Mouse (Mus musculus) gastrocnemius, postnatal 4 days (tissue): ENCODE data around the gene Ncbp3. TPM values are rescaled to one million over a fixed set of nuclear protein-coding genes. Genes with fewer than 3 reads are reported as not detected.

Source experiments
- DNase-seq, 2 experiments: peaks; one replicate each; pipeline ENCODE4 v3.0.0; 2021 to 2022; ENCODE audit warnings: low spot score in 2 of 2, mixed read lengths in 2 of 2
- total RNA-seq, 2 experiments: library from RNA; stranded (reverse); gene quantifications; 2 replicates each; pipeline ENCODE4 v1.2.3; 2021

The Ncbp3 gene
- total RNA-seq, 2 experiments from 2014 or later, result 8.6 to 10.0 TPM

GRCm38 (mm10) chr11:73026961-73027360 is 20.6 kb upstream of the Ncbp3 start:
- DNase-seq, result no peak

GRCm38 (mm10) chr11:73030821-73031498 is 16.6 kb upstream of the Ncbp3 start:
- peak; percentile 66 to 83 for DNase-seq

GRCm38 (mm10) chr11:73031536-73031935 is 16.0 kb upstream of the Ncbp3 start:
- DNase-seq, result peak in 1 of 2 experiments; percentile 33

GRCm38 (mm10) chr11:73036077-73036476 is 11.5 kb upstream of the Ncbp3 start:
- no peak for DNase-seq

GRCm38 (mm10) chr11:73036889-73037288 is 10.7 kb upstream of the Ncbp3 start:
- DNase-seq, result peak in 1 of 2 experiments; percentile 24

GRCm38 (mm10) chr11:73037691-73038090 is 9.9 kb upstream of the Ncbp3 start:
- DNase-seq, result no peak

- peak in 1 of 2 experiments; percentile 75 for DNase-seq
Measured at GRCm38 (mm10) chr11:73039102-73039799, 8.3 kb upstream of the Ncbp3 start.

GRCm38 (mm10) chr11:73044229-73044755 is 3.3 kb upstream of the Ncbp3 start:
- DNase-seq, result no peak

- DNase-seq, result no peak
Measured at GRCm38 (mm10) chr11:73044789-73045188, 2.8 kb upstream of the Ncbp3 start.

GRCm38 (mm10) chr11:73048030-73048876 is 670 bp downstream of the Ncbp3 start:
- DNase-seq, result peak in 1 of 2 experiments; percentile 67

GRCm38 (mm10) chr11:73049335-73049734 is 1.8 kb downstream of the Ncbp3 start:
- DNase-seq, result peak; percentile 60 to 78

GRCm38 (mm10) chr11:73052795-73053194 is 5.2 kb downstream of the Ncbp3 start:
- DNase-seq, result no peak

- no peak for DNase-seq
Measured at GRCm38 (mm10) chr11:73057701-73058100, 10.1 kb downstream of the Ncbp3 start.

GRCm38 (mm10) chr11:73059630-73060029 is 12.0 kb downstream of the Ncbp3 start:
- no peak for DNase-seq

- DNase-seq, result no peak
Measured at GRCm38 (mm10) chr11:73061413-73061812, 13.8 kb downstream of the Ncbp3 start.

GRCm38 (mm10) chr11:73071839-73072238 is 24.3 kb downstream of the Ncbp3 start:
- no peak for DNase-seq

GRCm38 (mm10) chr11:73076295-73076694 is 28.7 kb downstream of the Ncbp3 start:
- DNase-seq, result no peak

- DNase-seq, result no peak
Measured at GRCm38 (mm10) chr11:73076733-73077132, 29.1 kb downstream of the Ncbp3 start.

GRCm38 (mm10) chr11:73077211-73077720 is 29.7 kb downstream of the Ncbp3 start:
- no peak for DNase-seq

- DNase-seq, result no peak
Measured at GRCm38 (mm10) chr11:73078615-73079014, 31.0 kb downstream of the Ncbp3 start.

- DNase-seq, result no peak
Measured at GRCm38 (mm10) chr11:73080306-73080705, 32.7 kb downstream of the Ncbp3 start.
